Mouse (Mus musculus): ENCODE results near the gene Siglec1. TPM values are rescaled to one million over a fixed set of nuclear protein-coding genes. Genes with fewer than 3 reads are reported as not detected.
"Not testable (repeated sequence)": the region's sequence is repeated elsewhere in the genome, so short reads cannot be mapped to it uniquely, and the experiment has no call there.

Siglec1 gene
- polyA plus RNA-seq, 1 experiment from 2014 or later: 0.23 TPM

DNA sequence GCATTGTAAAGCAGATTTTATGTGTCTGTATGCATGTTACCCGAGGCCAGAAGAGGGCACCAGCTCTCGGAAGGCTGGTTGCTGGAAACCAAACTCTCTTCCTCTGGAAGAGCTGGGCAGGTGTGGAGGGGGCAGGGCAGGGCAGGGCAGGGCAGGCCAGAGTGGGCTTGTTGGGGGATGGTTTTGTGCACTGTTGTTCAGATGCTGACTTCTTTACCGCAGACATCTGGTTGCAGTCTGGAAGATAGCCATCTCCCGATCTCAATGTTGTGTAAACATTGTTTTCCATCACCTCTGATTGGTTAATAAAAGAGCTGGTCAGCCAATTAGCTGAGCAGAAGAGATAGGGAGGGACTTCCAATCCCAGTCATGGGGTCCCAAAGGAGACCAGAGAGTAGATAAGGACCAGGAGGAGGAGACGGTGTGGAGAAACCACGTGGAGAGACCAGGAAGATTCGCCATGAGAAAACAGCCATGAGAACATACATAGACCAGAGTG is 42.2 kb downstream of the Siglec1 start:
- H3K4me1 ChIP-seq: peaks cover 24% of the 10 kb centered on the region
- H3K4me3 ChIP-seq (replicated peaks): 0 out of 2 replicates have a peak overlapping the region, but pooled peaks have one; percentile 7
- H3K9me3 ChIP-seq (replicated peaks): no peaks in the 10 kb centered on the region
- H3K9ac ChIP-seq (replicated peaks): no peak overlapping the region
- H3K36me3 ChIP-seq: no peaks in the 10 kb centered on the region
- H3K27ac ChIP-seq (replicated peaks): no peak overlapping the region
- peak overlapping the region; percentile 19; the same call in 1 of the 2 replicates for H3K4me2 ChIP-seq
- ATAC-seq (ENCODE audit: low FRiP score): no peak
- WGBS: 16% methylated on average over 7 of the region's 7 CpGs
- H3K27me3 ChIP-seq (replicated peaks): peaks cover 27% of the 10 kb centered on the region

DNA sequence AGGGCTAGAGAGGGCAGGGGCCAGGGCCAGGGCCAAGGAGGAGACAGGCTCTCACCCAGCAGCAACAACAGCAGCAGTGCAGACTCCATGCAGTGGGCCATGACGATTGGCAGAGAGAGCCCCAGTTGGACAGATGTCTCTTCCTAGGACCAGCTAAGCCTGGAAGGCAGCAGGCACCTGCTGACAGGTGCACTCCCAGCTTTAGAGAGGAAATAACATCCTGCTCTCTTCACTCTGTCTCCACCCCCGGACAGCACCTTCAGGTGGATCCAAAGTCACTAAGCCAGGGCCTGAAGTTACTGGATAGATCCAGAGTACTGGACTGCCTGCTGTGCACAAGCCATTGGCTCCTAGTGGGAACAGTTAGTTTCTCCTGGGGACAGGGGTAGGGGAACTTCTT is 43.6 kb downstream of the Siglec1 start, which contains the start of gene Gfra4:
Gene Gfra4 (minus strand): TSS at position 101 of the 400 bp plus-strand sequence.
- Histone ChIP-seq H3K4me2 (peak within 1 kb of the TSS; percentile 67), H3K36me3 (no peaks in the 10 kb centered on the region), H3K9me3 (replicated peaks) (no peaks in the 10 kb centered on the region), H3K4me3 (replicated peaks) (peak within 1 kb of the TSS; percentile 61), H3K27ac (replicated peaks) (no peak within 1 kb of the TSS), H3K9ac (replicated peaks) (peak within 1 kb of the TSS; percentile 73), H3K4me1 (peaks cover 24% of the 10 kb centered on the region), H3K27me3 (replicated peaks) (peaks cover 27% of the 10 kb centered on the region)
- 71% methylated on average over 2 of the region's 2 CpGs for WGBS
- no peak for ATAC-seq (ENCODE audit: low FRiP score)

DNA sequence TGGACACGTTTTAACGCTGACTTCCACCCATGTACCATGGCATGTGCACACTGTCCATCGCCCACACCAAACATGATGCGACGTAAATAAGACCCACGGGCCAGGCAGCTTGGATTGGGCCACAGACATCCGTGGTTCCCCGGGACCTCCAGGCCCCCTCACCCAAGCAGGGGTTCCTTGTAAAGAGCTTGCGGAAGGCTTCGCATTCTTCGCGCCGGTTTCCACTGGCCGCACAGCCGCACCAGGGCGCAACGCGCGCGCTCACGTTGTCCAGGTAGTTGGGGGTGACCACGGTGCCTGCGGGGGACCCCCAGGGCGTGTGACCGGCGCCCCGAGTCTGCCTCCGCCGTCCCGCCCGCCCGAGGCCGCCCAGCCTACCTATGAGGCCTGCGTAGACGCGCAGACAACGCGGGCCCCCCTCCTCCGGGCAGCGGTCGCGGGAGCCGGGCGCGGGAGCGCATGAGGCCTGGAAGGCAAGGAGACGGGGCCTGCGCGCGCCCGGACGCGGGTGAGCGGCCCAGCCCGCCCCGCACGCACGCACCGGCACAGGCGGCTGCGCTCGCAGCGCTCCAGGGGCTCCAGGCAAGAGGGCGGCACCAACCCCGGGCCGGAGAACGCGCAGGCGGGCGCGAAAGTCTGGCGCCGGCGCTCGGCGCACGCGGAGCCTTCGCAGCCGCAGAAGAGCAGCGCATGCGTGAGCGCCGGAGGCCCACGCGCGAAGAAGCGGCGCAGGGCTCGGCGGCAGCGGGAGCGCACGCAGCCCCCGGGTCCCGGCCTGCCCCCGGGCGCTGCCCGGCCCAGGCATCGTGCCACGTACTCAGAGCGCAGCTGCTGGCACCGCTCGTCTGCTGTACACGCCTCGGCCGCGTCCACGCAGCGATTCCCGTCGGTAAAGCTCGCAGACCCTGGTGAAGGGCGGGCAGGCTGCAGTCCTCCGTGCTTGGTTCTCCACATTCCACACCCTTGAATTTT is 45.4 kb downstream of the Siglec1 start:
- Histone ChIP-seq H3K27ac (replicated peaks) (peak overlapping the region; percentile 79), H3K4me2 (peak overlapping the region; percentile 67), H3K36me3 (no peaks in the 10 kb centered on the region), H3K9me3 (replicated peaks) (no peaks in the 10 kb centered on the region), H3K27me3 (replicated peaks) (peaks cover 25% of the 10 kb centered on the region), H3K4me1 (peaks cover 24% of the 10 kb centered on the region), H3K4me3 (replicated peaks) (peak overlapping the region; percentile 61), H3K9ac (replicated peaks) (peak overlapping the region; percentile 73)
- 3% methylated on average over 91 of the region's 115 CpGs for WGBS
- ATAC-seq (ENCODE audit: low FRiP score): peak; percentile 92

DNA sequence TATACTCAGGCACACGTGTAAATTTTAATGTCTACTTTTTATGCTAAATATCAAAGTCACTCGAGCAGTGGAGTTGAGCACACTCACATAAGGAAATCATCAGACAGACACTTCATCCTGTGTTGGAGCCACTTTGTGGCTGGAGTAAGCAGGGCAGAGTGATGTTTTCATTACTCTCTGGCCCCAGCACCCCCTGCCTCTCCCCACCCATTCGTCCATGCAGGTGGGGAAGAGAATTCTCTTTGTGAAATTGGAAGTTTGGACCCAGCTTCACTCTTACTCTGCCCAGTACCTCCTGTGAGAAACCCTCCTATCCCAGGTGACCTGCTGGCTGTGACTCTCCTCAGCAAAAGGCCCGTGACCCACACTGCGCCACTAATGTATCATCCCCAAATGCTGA is 47.9 kb downstream of the Siglec1 start:
- 87% methylated on average over 5 of the region's 5 CpGs for WGBS
- no peak overlapping the region for H3K4me3 ChIP-seq (replicated peaks)
- no peaks in the 10 kb centered on the region for H3K36me3 ChIP-seq
- H3K27me3 ChIP-seq (replicated peaks): peaks cover 25% of the 10 kb centered on the region
- no peak overlapping the region for H3K9ac ChIP-seq (replicated peaks)
- H3K9me3 ChIP-seq (replicated peaks): no peaks in the 10 kb centered on the region
- peaks cover 19% of the 10 kb centered on the region for H3K4me1 ChIP-seq
- ATAC-seq (ENCODE audit: low FRiP score): no peak
- H3K27ac ChIP-seq (replicated peaks): no peak overlapping the region
- no peak overlapping the region for H3K4me2 ChIP-seq

DNA sequence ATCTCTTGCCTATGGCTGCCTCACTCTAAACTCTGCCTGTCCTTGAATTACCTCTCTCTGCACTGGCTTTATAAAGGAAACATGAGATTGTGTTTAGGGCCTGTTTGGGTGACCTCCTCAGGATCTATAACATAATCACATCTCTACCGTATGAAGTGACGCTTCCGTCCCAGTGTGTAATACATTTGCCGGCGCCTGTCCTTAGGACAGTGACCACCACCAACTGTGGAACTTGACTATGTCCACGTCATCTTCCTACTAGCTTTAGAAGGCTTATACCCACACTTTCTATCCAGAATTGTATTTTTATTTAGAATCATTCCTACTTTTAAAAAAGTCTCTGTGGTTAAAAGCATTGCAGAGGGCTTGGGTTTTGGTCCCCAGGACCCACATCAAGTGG is 48.4 kb downstream of the Siglec1 start:
- WGBS: 94% methylated on average over 6 of the region's 6 CpGs
- peaks cover 25% of the 10 kb centered on the region for H3K27me3 ChIP-seq (replicated peaks)

DNA sequence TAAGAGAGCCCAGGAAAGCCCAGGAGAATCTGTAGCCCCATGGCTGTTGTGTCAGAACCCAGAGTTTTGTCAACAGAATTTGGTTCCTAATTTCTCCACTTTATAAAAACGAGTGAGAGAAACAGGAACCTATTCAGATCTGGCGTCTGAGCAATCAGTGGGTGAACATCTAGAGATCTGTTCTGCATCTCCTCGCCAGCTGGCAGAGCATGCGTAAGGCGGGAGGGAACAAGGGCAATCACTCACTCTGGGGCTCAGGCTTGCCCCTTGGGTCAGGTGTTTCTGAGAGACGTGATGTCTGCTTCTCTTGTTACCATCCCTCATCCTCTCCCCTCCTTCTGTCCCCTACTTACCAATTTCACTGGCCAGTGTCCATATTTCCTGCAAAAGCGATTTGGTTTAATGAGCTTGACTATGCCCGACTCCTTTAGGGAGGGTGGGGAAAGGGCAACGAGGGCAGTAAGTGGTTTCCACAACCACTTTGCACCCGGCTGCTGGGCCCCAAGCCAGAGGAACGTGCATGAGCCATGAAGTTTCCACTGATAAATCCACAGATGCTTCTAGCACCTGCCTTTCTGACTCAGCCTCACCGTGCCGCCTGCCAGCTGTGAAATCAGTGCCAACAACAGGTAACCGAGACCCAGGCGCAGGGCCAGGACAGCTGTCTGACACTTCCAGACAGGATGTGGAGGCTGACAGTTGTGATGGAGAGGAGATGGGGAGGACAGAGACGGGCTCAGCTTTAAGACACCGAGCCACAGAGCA is 49.2 kb downstream of the Siglec1 start:
- Histone ChIP-seq H3K27ac (replicated peaks) (no peak overlapping the region), H3K9ac (replicated peaks) (no peak overlapping the region), H3K9me3 (replicated peaks) (no peaks in the 10 kb centered on the region), H3K4me2 (no peak overlapping the region), H3K4me1 (peaks cover 19% of the 10 kb centered on the region), H3K4me3 (replicated peaks) (no peak overlapping the region), H3K36me3 (no peaks in the 10 kb centered on the region), H3K27me3 (replicated peaks) (peaks cover 19% of the 10 kb centered on the region)
- no peak for ATAC-seq (ENCODE audit: low FRiP score)
- 64% methylated on average over 17 of the region's 17 CpGs for WGBS

More for the DNA sequence above, 48.4 kb downstream of the Siglec1 start:
- Histone ChIP-seq H3K4me1 (peaks cover 19% of the 10 kb centered on the region), H3K4me2 (no peak overlapping the region), H3K9me3 (replicated peaks) (no peaks in the 10 kb centered on the region), H3K27ac (replicated peaks) (no peak overlapping the region), H3K9ac (replicated peaks) (no peak overlapping the region), H3K36me3 (no peaks in the 10 kb centered on the region), H3K4me3 (replicated peaks) (no peak overlapping the region)
- ATAC-seq (ENCODE audit: low FRiP score): no peak

DNA sequence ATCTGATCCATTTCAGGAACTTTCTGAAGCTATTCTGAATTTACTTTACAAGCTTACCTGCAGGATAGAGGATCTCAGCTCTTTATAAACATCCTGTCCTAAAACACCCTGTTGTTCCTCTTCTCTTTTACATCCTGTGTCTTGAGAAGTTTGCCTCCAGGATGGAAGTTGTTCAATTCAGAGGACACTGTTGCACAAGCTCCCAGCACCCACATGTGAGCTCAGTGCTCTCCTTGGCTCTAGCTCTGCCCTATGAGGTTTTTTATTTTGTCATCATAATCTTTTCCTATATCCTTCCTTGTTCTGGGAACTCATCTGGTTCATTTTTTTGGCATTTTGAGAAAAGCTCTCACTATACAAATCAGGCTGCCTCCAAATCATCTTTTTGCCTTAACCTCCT is 49.8 kb downstream of the Siglec1 start:
- H3K27ac ChIP-seq (replicated peaks): no peak overlapping the region
- peaks cover 14% of the 10 kb centered on the region for H3K4me1 ChIP-seq
- H3K4me3 ChIP-seq (replicated peaks): no peak overlapping the region
- ATAC-seq (ENCODE audit: low FRiP score): no peak
- no peaks in the 10 kb centered on the region for H3K36me3 ChIP-seq
- H3K4me2 ChIP-seq: no peak overlapping the region
- no peak overlapping the region for H3K9ac ChIP-seq (replicated peaks)
- H3K9me3 ChIP-seq (replicated peaks): no peaks in the 10 kb centered on the region
- H3K27me3 ChIP-seq (replicated peaks): peaks cover 12% of the 10 kb centered on the region

DNA sequence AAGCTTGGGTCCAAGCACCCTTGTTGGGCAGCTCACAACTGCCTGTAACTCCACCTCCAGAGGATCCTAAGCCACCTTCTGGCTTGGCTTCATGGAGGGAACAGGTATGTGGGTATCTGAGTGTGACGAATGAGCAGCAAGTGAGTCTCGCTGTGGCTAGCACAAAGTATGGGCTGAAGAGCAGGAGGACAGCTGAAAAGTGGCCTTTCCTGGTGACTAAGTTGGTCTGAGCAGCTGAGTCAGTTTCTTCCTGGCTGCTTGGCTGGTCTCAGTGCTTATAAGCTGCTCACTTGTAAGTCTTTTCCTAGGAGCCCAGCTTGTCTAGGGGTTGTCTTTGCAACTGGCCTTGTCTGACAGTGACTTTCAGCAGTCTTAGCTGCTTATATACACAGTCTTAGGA is 50.2 kb downstream of the Siglec1 start:
- Histone ChIP-seq H3K27me3 (replicated peaks) (0 out of 2 replicates have a peak, but pooled peaks cover 10% of the 10 kb centered on the region), H3K9me3 (replicated peaks) (no peaks in the 10 kb centered on the region), H3K4me2 (no peak overlapping the region), H3K36me3 (no peaks in the 10 kb centered on the region), H3K4me3 (replicated peaks) (no peak overlapping the region), H3K4me1 (peaks cover 11% of the 10 kb centered on the region), H3K9ac (replicated peaks) (no peak overlapping the region), H3K27ac (replicated peaks) (no peak overlapping the region)
- ATAC-seq (ENCODE audit: low FRiP score): no peak
- 92% methylated on average over 2 of the region's 2 CpGs for WGBS

DNA sequence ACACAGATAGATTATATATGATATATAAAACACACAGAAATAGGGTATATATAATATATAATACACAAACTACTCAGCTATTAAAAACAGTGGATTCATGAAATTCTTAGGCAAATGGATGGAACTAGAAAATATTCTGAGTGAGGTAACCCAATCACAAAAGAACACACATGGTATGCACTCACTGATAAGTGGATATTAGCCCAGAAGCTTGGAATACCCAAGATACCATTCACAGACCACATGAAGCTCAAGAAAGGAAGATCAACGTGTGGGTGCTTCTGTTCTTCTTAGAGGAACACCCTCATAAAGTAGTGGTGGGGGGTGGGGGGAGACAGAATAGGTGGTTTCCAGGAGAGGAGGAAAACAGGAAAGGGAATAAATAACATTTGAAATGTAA is 55.2 kb downstream of the Siglec1 start:
- WGBS: 87% methylated on average over 1 of the region's 1 CpGs
- H3K27me3 ChIP-seq (replicated peaks); H3K9me3 ChIP-seq (replicated peaks); H3K27ac ChIP-seq (replicated peaks); H3K9ac ChIP-seq (replicated peaks); ATAC-seq (ENCODE audit: low FRiP score); H3K4me1 ChIP-seq; H3K4me3 ChIP-seq (replicated peaks); H3K4me2 ChIP-seq: not testable (repeated sequence)
- H3K36me3 ChIP-seq: peaks cover 16% of the 10 kb centered on the region

DNA sequence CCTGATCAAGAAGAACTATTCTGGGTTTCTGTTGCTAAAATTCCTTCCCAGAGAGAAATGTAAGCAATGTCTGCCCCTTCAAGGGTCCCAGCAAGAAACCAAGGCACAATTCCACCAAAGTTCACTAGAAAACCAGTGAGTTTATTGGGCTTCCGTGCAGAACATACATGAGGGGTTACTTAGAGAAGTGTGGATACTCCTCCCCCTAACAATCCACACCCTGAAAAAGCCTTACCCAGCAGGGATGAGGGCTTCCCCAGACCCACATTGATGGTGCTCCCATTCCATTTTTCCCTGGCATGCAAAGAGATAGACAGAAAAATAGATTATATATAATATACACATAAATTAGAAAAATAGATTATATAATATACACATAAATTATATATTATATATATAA is 55.6 kb downstream of the Siglec1 start:
- WGBS: 93% methylated on average over 1 of the region's 1 CpGs
- Histone ChIP-seq H3K27ac (replicated peaks) (no peak overlapping the region), H3K4me2 (no peak overlapping the region), H3K9me3 (replicated peaks) (no peaks in the 10 kb centered on the region), H3K9ac (replicated peaks) (no peak overlapping the region), H3K4me3 (replicated peaks) (no peak overlapping the region), H3K27me3 (replicated peaks) (no peaks in the 10 kb centered on the region), H3K4me1 (no peaks in the 10 kb centered on the region), H3K36me3 (peaks cover 21% of the 10 kb centered on the region)
- ATAC-seq (ENCODE audit: low FRiP score): no peak

DNA sequence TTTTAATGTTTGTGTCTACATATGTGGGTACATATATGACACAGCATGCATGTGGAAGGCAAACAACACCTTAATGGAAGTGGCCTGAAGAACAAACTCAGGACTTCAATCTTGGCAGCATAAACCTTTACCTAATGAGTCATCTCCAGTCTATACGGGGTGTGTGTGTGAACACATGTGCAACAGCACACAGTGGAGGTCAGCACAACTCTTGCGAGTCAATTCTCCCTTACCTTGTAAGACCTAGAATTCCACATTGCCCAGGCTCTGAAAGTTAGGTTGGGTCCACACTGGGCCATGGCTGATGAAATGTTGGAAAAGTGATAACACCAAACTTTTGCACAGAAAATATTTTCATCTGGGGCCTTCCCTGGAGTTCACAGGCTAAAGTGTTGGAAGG is 56.0 kb downstream of the Siglec1 start:
- Histone ChIP-seq H3K27me3 (replicated peaks) (no peaks in the 10 kb centered on the region), H3K9ac (replicated peaks) (no peak overlapping the region), H3K4me3 (replicated peaks) (no peak overlapping the region), H3K36me3 (peaks cover 25% of the 10 kb centered on the region), H3K4me2 (no peak overlapping the region), H3K9me3 (replicated peaks) (no peaks in the 10 kb centered on the region), H3K4me1 (no peaks in the 10 kb centered on the region), H3K27ac (replicated peaks) (no peak overlapping the region)
- ATAC-seq (ENCODE audit: low FRiP score): no peak
- 100% methylated on average over 2 of the region's 2 CpGs for WGBS

Measured in neural tube, embryonic 15.5 days (tissue).